Mouse (Mus musculus): Measurements from ENCODE around the gene Sertad4.

Gene Sertad4

GRCm38 (mm10) chr1:192851640-192852039 is 3.9 kb downstream of the Sertad4 start:
- DNase-seq (ENCODE audit: low spot score) = no peak

- DNase-seq (ENCODE audit: low spot score) = no peak
These were observed 4.4 kb downstream of the Sertad4 start for GRCm38 (mm10) chr1:192851126-192851525.

- DNase-seq (ENCODE audit: low spot score) = no peak
These were observed 5.9 kb downstream of the Sertad4 start for GRCm38 (mm10) chr1:192849616-192850015.

- no peak for DNase-seq (ENCODE audit: low spot score)
These were observed 8.3 kb downstream of the Sertad4 start for GRCm38 (mm10) chr1:192847254-192847653.

GRCm38 (mm10) chr1:192841094-192841813 is 14.3 kb downstream of the Sertad4 start:
- no peak for DNase-seq (ENCODE audit: low spot score)

GRCm38 (mm10) chr1:192840655-192841054 is 14.9 kb downstream of the Sertad4 start:
- no peak for DNase-seq (ENCODE audit: low spot score)

GRCm38 (mm10) chr1:192835211-192835681 is 20.3 kb downstream of the Sertad4 start:
- DNase-seq (ENCODE audit: low spot score) = no peak

GRCm38 (mm10) chr1:192834361-192835210 is 21.0 kb downstream of the Sertad4 start:
- peak; percentile 15 for DNase-seq (ENCODE audit: low spot score)

GRCm38 (mm10) chr1:192833586-192833985 is 22.0 kb downstream of the Sertad4 start:
- DNase-seq (ENCODE audit: low spot score) = no peak

GRCm38 (mm10) chr1:192833097-192833496 is 22.5 kb downstream of the Sertad4 start:
- DNase-seq (ENCODE audit: low spot score) = no peak

GRCm38 (mm10) chr1:192832338-192832737 is 23.2 kb downstream of the Sertad4 start:
- no peak for DNase-seq (ENCODE audit: low spot score)

GRCm38 (mm10) chr1:192830444-192830843 is 25.1 kb downstream of the Sertad4 start:
- no peak for DNase-seq (ENCODE audit: low spot score)

- DNase-seq (ENCODE audit: low spot score) = no peak
These were observed 26.6 kb downstream of the Sertad4 start for GRCm38 (mm10) chr1:192828928-192829327.

- no peak for DNase-seq (ENCODE audit: low spot score)
These were observed 27.6 kb downstream of the Sertad4 start for GRCm38 (mm10) chr1:192827955-192828354.

- DNase-seq (ENCODE audit: low spot score) = no peak
These were observed 29.8 kb downstream of the Sertad4 start for GRCm38 (mm10) chr1:192825746-192826145.

- DNase-seq (ENCODE audit: low spot score) = no peak
These were observed 32.7 kb downstream of the Sertad4 start for GRCm38 (mm10) chr1:192822652-192823525.

- DNase-seq (ENCODE audit: low spot score) = no peak
These were observed 33.3 kb downstream of the Sertad4 start for GRCm38 (mm10) chr1:192822309-192822651.

- DNase-seq (ENCODE audit: low spot score) = no peak
These were observed 37.2 kb downstream of the Sertad4 start for GRCm38 (mm10) chr1:192818334-192818733.

GRCm38 (mm10) chr1:192815789-192816188 is 39.8 kb downstream of the Sertad4 start:
- no peak for DNase-seq (ENCODE audit: low spot score)

- DNase-seq (ENCODE audit: low spot score) = no peak
These were observed 40.9 kb downstream of the Sertad4 start for GRCm38 (mm10) chr1:192814700-192815099.

- no peak for DNase-seq (ENCODE audit: low spot score)
These were observed 42.8 kb downstream of the Sertad4 start for GRCm38 (mm10) chr1:192812758-192813157.

- DNase-seq (ENCODE audit: low spot score) = no peak
These were observed 43.3 kb downstream of the Sertad4 start for GRCm38 (mm10) chr1:192812290-192812689.
